In the genomic region with DNA sequence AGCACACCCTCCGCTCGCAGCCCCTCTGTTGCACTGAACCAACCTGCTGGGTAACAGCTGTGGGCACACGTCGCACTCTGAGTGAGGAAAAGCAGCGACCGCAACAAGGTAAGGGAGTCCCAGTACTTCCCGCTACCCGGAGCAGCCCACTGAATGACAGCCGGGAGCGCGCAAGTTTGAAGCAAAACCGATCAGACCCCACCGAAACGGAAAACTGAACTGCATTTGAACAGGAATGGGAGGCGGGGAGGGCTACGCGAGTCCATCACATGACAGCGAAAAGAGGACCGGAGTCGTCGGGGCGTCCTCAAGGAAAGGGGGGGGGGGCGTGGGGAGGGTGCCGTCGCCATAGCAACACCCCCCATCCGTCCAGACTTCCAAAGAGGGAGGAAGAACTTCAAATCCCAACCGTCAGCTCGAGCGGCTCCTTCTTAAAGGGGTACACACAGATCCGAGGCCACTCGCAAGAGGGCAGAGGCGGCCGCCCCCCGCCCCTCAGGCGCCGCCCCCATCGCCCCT, we compare ENCODE assay signal across 8 mouse cellular contexts. TPM values are rescaled to one million over a fixed set of nuclear protein-coding genes. Genes with fewer than 3 reads are reported as not detected.
DNase-seq lines count a peak whose midpoint lies in the region; ATAC-seq and TF ChIP-seq lines count a peak whose summit lies in the region.

No protein-coding gene starts in this region.

- no peaks in the 10 kb centered on the region for H3K4me1 ChIP-seq in cerebellum, adult 2 months (ENCODE audit: control insufficient read depth, insufficient read depth, low read length)
- 0 out of 2 replicates have a peak, but pooled peaks cover 2% of the 10 kb centered on the region for H3K4me1 ChIP-seq in forebrain, postnatal 0 days (ENCODE audit: insufficient read depth)
- no peaks in the 10 kb centered on the region for H3K4me1 ChIP-seq in lung, postnatal 0 days (ENCODE audit: insufficient read depth, low read depth, low read length)

- no peak overlapping the region for H3K27ac ChIP-seq in cerebellum, adult 2 months (ENCODE audit: insufficient read depth, low read length)
- peak overlapping the region; percentile 97 for H3K27ac ChIP-seq in forebrain, postnatal 0 days (ENCODE audit: low read depth, low read length)
- peak overlapping the region; percentile 95 for H3K27ac ChIP-seq in lung, postnatal 0 days (ENCODE audit: low read length)

- no peak for TF ChIP-seq EP300 in lung, postnatal 0 days (IDR thresholded peaks at IDR 0.05)

- peak; percentile 49 for DNase-seq in MN1 (ENCODE audit: low spot score)
- DNase-seq in cerebellum, adult 2 months: peak; percentile 54 to 59
- peak; percentile 80 for DNase-seq in forebrain, postnatal 0 days
- DNase-seq in heart, postnatal 4 days: peak; percentile 63
- peak; percentile 38 to 44 for DNase-seq in layer of hippocampus, adult 8-10 months (ENCODE audit: low spot score in 2 of 2)
- DNase-seq in lung, postnatal 0 days (ENCODE audit: low spot score): peak; percentile 87
- peak; percentile 15 for DNase-seq in ovary, postnatal 10 days (ENCODE audit: low spot score)
- DNase-seq in thymus, postnatal 0 days (ENCODE audit: low spot score): peak; percentile 70

- H3K36me3 ChIP-seq in forebrain, postnatal 0 days (ENCODE audit: insufficient read depth): no peaks in the 10 kb centered on the region
- H3K36me3 ChIP-seq in lung, postnatal 0 days (ENCODE audit: insufficient read depth, low read length): no peaks in the 10 kb centered on the region

- WGBS in cerebellum, adult 2 months: 1% methylated on average over 31 of the region's 37 CpGs
- 3% methylated on average over 29 of the region's 37 CpGs for WGBS in forebrain, postnatal 0 days
- under 1% methylated on average over 26 of the region's 37 CpGs for WGBS in lung, postnatal 0 days

- TF ChIP-seq CTCF in cerebellum, adult 2 months (IDR thresholded peaks at IDR 0.05; ENCODE audit: borderline replicate concordance, insufficient read depth, low read depth, low read length): no peak
- no peak for TF ChIP-seq CTCF in forebrain, postnatal 0 days (IDR thresholded peaks at IDR 0.05; ENCODE audit: low read depth)
- no peak for TF ChIP-seq CTCF in lung, postnatal 0 days (IDR thresholded peaks at IDR 0.05)

- peak overlapping the region; percentile 69 for H3K4me2 ChIP-seq in forebrain, postnatal 0 days (ENCODE audit: low read depth)
- peak overlapping the region; percentile 83 for H3K4me2 ChIP-seq in lung, postnatal 0 days (replicated peaks; ENCODE audit: low read depth, low read length)

- H3K27me3 ChIP-seq in cerebellum, adult 2 months (ENCODE audit: control insufficient read depth, insufficient read depth, low read length): no peaks in the 10 kb centered on the region
- H3K27me3 ChIP-seq in forebrain, postnatal 0 days (ENCODE audit: insufficient read depth, low read length): no peaks in the 10 kb centered on the region
- H3K27me3 ChIP-seq in lung, postnatal 0 days (replicated peaks; ENCODE audit: insufficient read depth, low read length): no peaks in the 10 kb centered on the region

- peak overlapping the region; percentile 97 for H3K9ac ChIP-seq in forebrain, postnatal 0 days
- peak overlapping the region; percentile 78 for H3K9ac ChIP-seq in lung, postnatal 0 days (replicated peaks; ENCODE audit: low read depth)

- H3K4me3 ChIP-seq in cerebellum, adult 2 months (replicated peaks; ENCODE audit: insufficient read depth, low read depth, low read length): peak overlapping the region; percentile 77
- peak overlapping the region; percentile 74 for H3K4me3 ChIP-seq in forebrain, postnatal 0 days (ENCODE audit: low read depth, low read length)
- peak overlapping the region; percentile 91 for H3K4me3 ChIP-seq in lung, postnatal 0 days (ENCODE audit: low read depth, low read length)

- no peaks in the 10 kb centered on the region for H3K9me3 ChIP-seq in forebrain, postnatal 0 days (ENCODE audit: low read length)
- no peaks in the 10 kb centered on the region for H3K9me3 ChIP-seq in lung, postnatal 0 days (ENCODE audit: low read length)

- ATAC-seq in forebrain, postnatal 0 days: peak; percentile 54
- peak; percentile 16 for ATAC-seq in lung, postnatal 0 days

- TF ChIP-seq POLR2A in cerebellum, adult 2 months (IDR thresholded peaks at IDR 0.05; ENCODE audit: borderline replicate concordance, insufficient read depth, low read length): no peak

RNA-seq across cellular contexts. Expression of a gene that starts 1.1 kb away (rescaled TPM):
- 6.4 and 7.0 TPM in 2 replicates for polyA plus RNA-seq in cerebellum, adult 2 months (2012; rRNA removed)
- 73.0 and 81.4 TPM in 2 replicates for total RNA-seq in forebrain, postnatal 0 days (2014; rRNA removed)
- polyA plus RNA-seq in forebrain, postnatal 0 days (2015; fragmentation: Nextera tagmentation; extraction: Ambion mirVana): 39.5 and 60.4 TPM in 2 replicates
- 10 to 100 TPM; 25.2 to 29.1 TPM for total RNA-seq in heart, postnatal 4 days (2021)
- 10 to 100 TPM; 29.6 to 35.3 (median 33.6) TPM for total RNA-seq in layer of hippocampus, adult 8-10 months (2022)
- polyA plus RNA-seq in lung, postnatal 0 days (2015; fragmentation: Nextera tagmentation; extraction: Ambion mirVana): 15.1 and 17.1 TPM in 2 replicates
- 13.7 and 19.4 TPM in 2 replicates for polyA plus RNA-seq in thymus, postnatal 0 days (2015; fragmentation: Nextera tagmentation; extraction: Ambion mirVana)

Comparison
In these comparisons a context has a peak if more than half of its experiments do, and no peak if none do; other contexts are left out.
1. DNase-seq: peak in every context shown above with its lines; median percentile 87 in lung, postnatal 0 days; 80 in forebrain, postnatal 0 days; 70 in thymus, postnatal 0 days; 63 in heart, postnatal 4 days; 56 in cerebellum, adult 2 months; 49 in MN1; 41 in layer of hippocampus, adult 8-10 months; 15 in ovary, postnatal 10 days.